Mouse (Mus musculus) liver, embryonic 11.5 days (tissue): ENCODE results near the gene Syt17. TPM values are rescaled to one million over a fixed set of nuclear protein-coding genes. Genes with fewer than 3 reads are reported as not detected.

Experiments used
- ATAC-seq: fragments of 200-750 bp; cut with Nextera tagmentation; replicated peaks from 2 replicates; pipeline ENCODE4 v1.8.0; 2017; ENCODE audit warnings: moderate number of reproducible peaks, mild to moderate bottlenecking, moderate TSS enrichment, moderate library complexity; ENCODE audit not compliant: low FRiP score
- DNase-seq: peaks from one replicate; pipeline ENCODE4 v3.0.0-alpha.2; 2017; ENCODE audit warnings: low spot score
- H3K27ac ChIP-seq: fragments of 300-500 bp; sonication (generic); 2 replicates; pipeline ENCODE4 v1.5.1; 2014; ENCODE audit warnings: mild to moderate bottlenecking, low read depth, low read length, control low read depth
- H3K27me3 ChIP-seq: fragments of 300-500 bp; sonication (generic); replicated peaks from 2 replicates; pipeline ENCODE4 v1.6.1; 2014; ENCODE audit warnings: low read length, mixed read lengths; ENCODE audit not compliant: control insufficient read depth, insufficient read depth
- H3K36me3 ChIP-seq: fragments of 300-500 bp; sonication (generic); 2 replicates; pipeline ENCODE4 v1.6.1; 2014; ENCODE audit warnings: mild to moderate bottlenecking, low read length, moderate library complexity, mixed read lengths; ENCODE audit not compliant: control insufficient read depth, insufficient read depth
- H3K4me1 ChIP-seq: fragments of 300-500 bp; sonication (generic); replicated peaks from 2 replicates; pipeline ENCODE4 v1.6.1; 2014; ENCODE audit warnings: low read length, mixed read lengths; ENCODE audit not compliant: control insufficient read depth, insufficient read depth
- H3K4me2 ChIP-seq: fragments of 300-500 bp; sonication (generic); 2 replicates; pipeline ENCODE4 v1.6.1; 2014; ENCODE audit warnings: mild to moderate bottlenecking, control low read depth, moderate library complexity
- H3K4me3 ChIP-seq: fragments of 300-500 bp; sonication (generic); 2 replicates; pipeline ENCODE4 v1.5.1; 2014; ENCODE audit warnings: low read depth, low read length, control low read depth
- H3K9ac ChIP-seq: fragments of 300-500 bp; sonication (generic); 2 replicates; pipeline ENCODE4 v1.6.1; 2014; ENCODE audit warnings: low read depth, low read length, control low read depth
- H3K9me3 ChIP-seq: fragments of 300-500 bp; sonication (generic); 2 replicates; pipeline ENCODE4 v1.6.1; 2016; ENCODE audit warnings: low read length, inconsistent platforms, mixed read lengths; ENCODE audit not compliant: control insufficient read depth
- WGBS: fragments of 180-500 bp; shearing (Covaris S2); extraction: QIAGEN DNeasy Blood & Tissue Kit; methylation state at CpG from one replicate; pipeline ENCODE4 v1.1.7; 2014; 5-methylcytosine and 5-hydroxymethylcytosine counted together
- polyA plus RNA-seq: library from polyadenylated mRNA; unstranded; fragments of >200 nt; fragmentation: Nextera tagmentation; extraction: Ambion mirVana; gene quantifications from 2 replicates; pipeline ENCODE4 v1.2.1, GENCODE M21; 2014

Syt17 gene
- polyA plus RNA-seq, 1 experiment from 2014 or later: 1.2 TPM

GRCm38 (mm10) chr7:118443895-118444485, 4.0 kb downstream of the Syt17 start:
- 38% methylated on average over 7 of the region's 7 CpGs for WGBS
- Histone ChIP-seq H3K27me3 (peaks cover 45% of the 10 kb centered on the region), H3K4me1 (no peaks in the 10 kb centered on the region; the same call in 1 of the 2 replicates), H3K9me3 (no peaks in the 10 kb centered on the region), H3K27ac (no peak overlapping the region), H3K9ac (no peak overlapping the region), H3K4me3 (no peak overlapping the region), H3K36me3 (no peaks in the 10 kb centered on the region), H3K4me2 (no peak overlapping the region)
- DNase-seq: no peak
- no peak for ATAC-seq

DNA sequence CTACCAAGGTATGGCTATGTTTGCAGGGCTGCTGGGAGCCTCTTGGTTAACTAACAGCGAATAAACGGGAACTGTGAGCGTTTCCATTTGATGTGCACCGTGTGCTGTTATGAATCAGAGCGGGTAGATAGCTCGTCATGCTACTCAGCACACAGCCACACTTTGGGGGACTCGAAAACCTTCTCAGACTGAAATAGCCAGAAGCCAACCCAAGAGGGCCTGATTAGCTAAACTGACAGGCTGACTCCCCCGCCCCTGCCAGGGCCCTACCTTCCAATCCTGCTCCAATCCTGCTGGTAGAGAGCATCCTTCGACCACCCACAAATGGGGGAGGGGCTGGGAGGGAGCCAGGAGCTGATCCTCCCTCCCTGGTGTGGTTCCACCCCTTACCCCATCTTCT, 4.7 kb downstream of the Syt17 start:
- ATAC-seq: no peak
- DNase-seq: no peak
- H3K27me3 ChIP-seq: peaks cover 40% of the 10 kb centered on the region

GRCm38 (mm10) chr7:118441535-118441934, 6.5 kb downstream of the Syt17 start:
- Histone ChIP-seq H3K4me2 (no peak overlapping the region), H3K4me1 (no peaks in the 10 kb centered on the region), H3K36me3 (no peaks in the 10 kb centered on the region), H3K9ac (no peak overlapping the region), H3K4me3 (no peak overlapping the region), H3K27ac (no peak overlapping the region), H3K9me3 (no peaks in the 10 kb centered on the region), H3K27me3 (peaks cover 22% of the 10 kb centered on the region)
- 80% methylated on average over 6 of the region's 6 CpGs for WGBS
- DNase-seq (no peak), ATAC-seq (no peak)

More for the DNA sequence above, 4.7 kb downstream of the Syt17 start:
- Histone ChIP-seq H3K4me3 (no peak overlapping the region), H3K27ac (no peak overlapping the region), H3K9me3 (no peaks in the 10 kb centered on the region), H3K9ac (no peak overlapping the region), H3K4me2 (no peak overlapping the region; the same call in 1 of the 2 replicates), H3K36me3 (no peaks in the 10 kb centered on the region), H3K4me1 (no peaks in the 10 kb centered on the region; the same call in 1 of the 2 replicates)
- WGBS: 6% methylated on average over 9 of the region's 9 CpGs

- Histone ChIP-seq H3K4me2 (no peak overlapping the region), H3K27me3 (no peaks in the 10 kb centered on the region), H3K27ac (no peak overlapping the region), H3K4me3 (no peak overlapping the region), H3K4me1 (no peaks in the 10 kb centered on the region), H3K9ac (no peak overlapping the region), H3K36me3 (no peaks in the 10 kb centered on the region), H3K9me3 (no peaks in the 10 kb centered on the region)
- DNase-seq: no peak
- no peak for ATAC-seq
- WGBS: 47% methylated on average over 7 of the region's 7 CpGs
Observed at GRCm38 (mm10) chr7:118437101-118437802, 10.8 kb downstream of the Syt17 start.

DNA sequence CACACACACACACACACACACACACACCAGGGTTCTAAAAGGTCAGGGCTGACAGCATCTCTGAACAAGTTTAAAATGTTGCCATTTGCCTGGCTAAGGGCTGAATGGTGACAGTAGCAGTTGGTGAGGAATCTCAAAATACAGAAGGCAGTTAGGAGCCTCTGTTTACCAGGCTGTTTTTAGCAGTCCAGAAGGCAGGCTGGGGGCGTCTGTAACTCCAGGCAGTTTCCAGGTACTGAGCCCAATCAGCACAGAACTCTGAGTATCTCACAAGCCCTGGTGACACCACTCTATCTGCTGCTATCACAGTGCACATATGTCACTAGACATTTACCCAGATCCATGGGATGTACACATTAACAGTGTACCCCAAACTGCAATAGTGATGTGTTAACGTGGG, 19.1 kb downstream of the Syt17 start:
- Histone ChIP-seq H3K9ac (no peak overlapping the region), H3K4me2 (no peak overlapping the region), H3K4me3 (no peak overlapping the region), H3K4me1 (no peaks in the 10 kb centered on the region), H3K9me3 (no peaks in the 10 kb centered on the region), H3K36me3 (no peaks in the 10 kb centered on the region), H3K27me3 (no peaks in the 10 kb centered on the region), H3K27ac (no peak overlapping the region)
- no peak for ATAC-seq
- DNase-seq: no peak
- WGBS: 63% methylated on average over 2 of the region's 2 CpGs

GRCm38 (mm10) chr7:118419491-118420180, 28.4 kb downstream of the Syt17 start:
- ATAC-seq: no peak
- Histone ChIP-seq H3K9ac (no peak overlapping the region), H3K4me2 (no peak overlapping the region), H3K9me3 (no peaks in the 10 kb centered on the region), H3K27ac (no peak overlapping the region), H3K36me3 (no peaks in the 10 kb centered on the region), H3K4me1 (no peaks in the 10 kb centered on the region), H3K4me3 (no peak overlapping the region), H3K27me3 (no peaks in the 10 kb centered on the region)
- no peak for DNase-seq
- 64% methylated on average over 6 of the region's 6 CpGs for WGBS

- Histone ChIP-seq H3K27ac (no peak overlapping the region), H3K4me3 (no peak overlapping the region), H3K27me3 (no peaks in the 10 kb centered on the region), H3K9me3 (no peaks in the 10 kb centered on the region), H3K4me2 (no peak overlapping the region), H3K4me1 (no peaks in the 10 kb centered on the region), H3K9ac (no peak overlapping the region), H3K36me3 (no peaks in the 10 kb centered on the region)
- ATAC-seq (no peak), DNase-seq (no peak)
- WGBS: 78% methylated on average over 3 of the region's 3 CpGs
Observed at GRCm38 (mm10) chr7:118414183-118414582, 33.8 kb downstream of the Syt17 start.

DNA sequence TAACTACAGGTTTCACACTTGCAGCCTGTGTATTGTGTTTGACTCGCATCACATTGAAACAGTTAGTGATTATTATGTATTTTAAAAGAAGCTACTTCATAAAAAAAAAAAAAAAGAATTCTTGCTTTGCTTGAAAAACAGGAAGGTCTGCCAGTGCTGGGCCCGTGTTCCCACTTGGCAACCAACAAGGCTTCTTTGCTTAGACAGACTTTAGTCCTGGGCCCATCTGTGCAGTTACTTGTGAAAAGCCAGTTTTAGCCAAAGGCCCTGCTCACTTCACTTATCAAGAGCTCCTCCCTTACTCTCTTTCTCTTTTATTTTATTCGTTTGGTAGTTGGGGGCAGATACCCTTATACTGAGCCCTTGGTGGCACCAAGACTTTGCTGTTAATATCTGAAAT, 36.1 kb downstream of the Syt17 start:
- Histone ChIP-seq H3K4me2 (no peak overlapping the region), H3K9me3 (no peaks in the 10 kb centered on the region), H3K27me3 (no peaks in the 10 kb centered on the region), H3K4me3 (no peak overlapping the region), H3K27ac (no peak overlapping the region), H3K36me3 (no peaks in the 10 kb centered on the region), H3K4me1 (no peaks in the 10 kb centered on the region), H3K9ac (no peak overlapping the region)
- 65% methylated on average over 3 of the region's 3 CpGs for WGBS
- DNase-seq: no peak
- no peak for ATAC-seq
